28 mouse cellular contexts compared by ENCODE assay signal in the genomic region with DNA sequence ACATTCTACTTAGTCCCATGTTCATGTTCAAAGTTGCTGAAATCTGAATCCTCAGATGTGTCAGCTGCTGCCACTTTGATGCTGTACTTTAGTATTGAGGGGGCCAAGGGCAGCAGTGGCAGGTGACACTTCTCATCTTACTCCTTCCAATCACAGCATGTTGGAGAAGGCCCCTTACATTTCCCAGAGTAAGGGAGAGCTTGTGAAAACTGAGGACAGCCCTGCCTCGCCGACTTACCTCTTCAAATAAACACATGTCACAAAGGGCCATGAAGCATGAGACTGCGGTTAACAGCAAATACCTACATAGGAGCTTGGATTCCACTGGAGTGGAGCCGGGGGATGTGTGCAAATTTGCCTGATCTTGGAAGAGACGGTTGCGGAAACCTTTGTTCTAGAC.
A peak's percentile ranks its signal among the peaks of the same experiment; 100 is the strongest.
DNase-seq lines count a peak whose midpoint lies in the region; ATAC-seq and TF ChIP-seq lines count a peak whose summit lies in the region.
"Had no signal": no experiment of that assay in that cellular context is flagged by ENCODE, and none has a peak within 500 bp of the region (broad histone marks: within the 10 kb centered on the region; RNA-seq: fewer than 3 reads in every experiment).

No protein-coding gene starts in this region.

- H3K9ac ChIP-seq in forebrain, embryonic 13.5 days: no peak overlapping the region
- no peak overlapping the region for H3K9ac ChIP-seq in forebrain, embryonic 12.5 days
- H3K9ac ChIP-seq in limb, embryonic 12.5 days (replicated peaks): no peak overlapping the region
- H3K9ac ChIP-seq in embryonic facial prominence, embryonic 15.5 days: no peak overlapping the region
- H3K9ac ChIP-seq: embryonic facial prominence, embryonic 13.5 days; forebrain, embryonic 15.5 days; heart, embryonic 13.5 days; hindbrain, embryonic 14.5 days had no signal

- H3K4me2 ChIP-seq in forebrain, embryonic 13.5 days: no peak overlapping the region
- H3K4me2 ChIP-seq in forebrain, embryonic 12.5 days: no peak overlapping the region
- no peak overlapping the region for H3K4me2 ChIP-seq in limb, embryonic 12.5 days
- H3K4me2 ChIP-seq in embryonic facial prominence, embryonic 15.5 days (replicated peaks): no peak overlapping the region
- H3K4me2 ChIP-seq: embryonic facial prominence, embryonic 13.5 days; heart, embryonic 13.5 days; hindbrain, embryonic 14.5 days; liver, embryonic 11.5 days had no signal

- no peak for TF ChIP-seq POLR2A in brain, embryonic 14.5 days (IDR thresholded peaks at IDR 0.05; ENCODE audit: borderline replicate concordance, extremely low read depth, insufficient read depth, insufficient read length, poor library complexity, severe bottlenecking)

- 0 out of 2 replicates have a peak, but pooled peaks have one; percentile 29 for ATAC-seq in forebrain, embryonic 13.5 days
- ATAC-seq in forebrain, embryonic 12.5 days (ENCODE audit: low FRiP score): no peak
- peak; percentile 31; the same call in 1 of the 2 replicates for ATAC-seq in limb, embryonic 12.5 days (ENCODE audit: insufficient number of reproducible peaks, insufficient read depth, low FRiP score, low TSS enrichment, low read depth)
- 0 out of 2 replicates have a peak, but pooled peaks have one; percentile 47 for ATAC-seq in embryonic facial prominence, embryonic 15.5 days (ENCODE audit: insufficient number of reproducible peaks, low FRiP score, low TSS enrichment, low read depth)
- ATAC-seq: intestine, postnatal 0 days had no signal

- H3K27me3 ChIP-seq in forebrain, embryonic 13.5 days: peaks cover 39% of the 10 kb centered on the region
- H3K27me3 ChIP-seq in forebrain, embryonic 12.5 days: peaks cover 48% of the 10 kb centered on the region
- no peaks in the 10 kb centered on the region for H3K27me3 ChIP-seq in limb, embryonic 12.5 days
- no peaks in the 10 kb centered on the region for H3K27me3 ChIP-seq in limb, embryonic 10.5 days (ENCODE audit: low read depth, poor library complexity, severe bottlenecking)
- H3K27me3 ChIP-seq in embryonic facial prominence, embryonic 15.5 days: no peaks in the 10 kb centered on the region
- H3K27me3 ChIP-seq: embryonic facial prominence, embryonic 13.5 days; heart, embryonic 13.5 days had no signal

- H3K4me3 ChIP-seq in forebrain, embryonic 13.5 days: no peak overlapping the region
- no peak overlapping the region for H3K4me3 ChIP-seq in forebrain, embryonic 12.5 days (replicated peaks)
- no peak overlapping the region for H3K4me3 ChIP-seq in limb, embryonic 12.5 days (replicated peaks)
- no peak overlapping the region for H3K4me3 ChIP-seq in limb, embryonic 10.5 days
- no peak overlapping the region for H3K4me3 ChIP-seq in embryonic facial prominence, embryonic 15.5 days (replicated peaks)
- H3K4me3 ChIP-seq: embryonic facial prominence, embryonic 13.5 days; forebrain, embryonic 15.5 days; gastrocnemius, adult 2 months; heart, adult 2 months; heart, embryonic 13.5 days had no signal

- 46% methylated on average over 6 of the region's 6 CpGs for WGBS in forebrain, embryonic 13.5 days
- 59% methylated on average over 6 of the region's 6 CpGs for WGBS in forebrain, embryonic 12.5 days
- 58% methylated on average over 6 of the region's 6 CpGs for WGBS in limb, embryonic 12.5 days
- WGBS in limb, embryonic 10.5 days: 65% methylated on average over 6 of the region's 6 CpGs
- 62% methylated on average over 6 of the region's 6 CpGs for WGBS in embryonic facial prominence, embryonic 15.5 days

- no peaks in the 10 kb centered on the region for H3K36me3 ChIP-seq in forebrain, embryonic 13.5 days (ENCODE audit: poor library complexity, severe bottlenecking)
- H3K36me3 ChIP-seq in forebrain, embryonic 12.5 days (replicated peaks): no peaks in the 10 kb centered on the region
- no peaks in the 10 kb centered on the region for H3K36me3 ChIP-seq in limb, embryonic 12.5 days
- no peaks in the 10 kb centered on the region for H3K36me3 ChIP-seq in limb, embryonic 10.5 days
- H3K36me3 ChIP-seq in embryonic facial prominence, embryonic 15.5 days: no peaks in the 10 kb centered on the region
- H3K36me3 ChIP-seq: embryonic facial prominence, embryonic 13.5 days; forebrain, embryonic 15.5 days; G1E; heart, embryonic 13.5 days had no signal

- no peak overlapping the region; the same call in 1 of the 2 replicates for H3K27ac ChIP-seq in forebrain, embryonic 13.5 days
- H3K27ac ChIP-seq in forebrain, embryonic 12.5 days: no peak overlapping the region; the same call in 1 of the 2 replicates
- H3K27ac ChIP-seq in limb, embryonic 12.5 days: no peak overlapping the region
- no peak overlapping the region for H3K27ac ChIP-seq in limb, embryonic 10.5 days
- H3K27ac ChIP-seq in embryonic facial prominence, embryonic 15.5 days (replicated peaks): no peak overlapping the region
- H3K27ac ChIP-seq: embryonic facial prominence, embryonic 13.5 days; forebrain, embryonic 15.5 days; gastrocnemius, adult 2 months; heart, adult 2 months; heart, embryonic 13.5 days; hindbrain, embryonic 14.5 days had no signal

- no peaks in the 10 kb centered on the region for H3K9me3 ChIP-seq in forebrain, embryonic 13.5 days (replicated peaks)
- no peaks in the 10 kb centered on the region for H3K9me3 ChIP-seq in forebrain, embryonic 12.5 days
- H3K9me3 ChIP-seq in limb, embryonic 12.5 days: no peaks in the 10 kb centered on the region
- no peaks in the 10 kb centered on the region for H3K9me3 ChIP-seq in limb, embryonic 10.5 days (replicated peaks)
- H3K9me3 ChIP-seq in embryonic facial prominence, embryonic 15.5 days (replicated peaks): no peaks in the 10 kb centered on the region
- H3K9me3 ChIP-seq: embryonic facial prominence, embryonic 13.5 days; forebrain, embryonic 15.5 days; G1E; heart, embryonic 13.5 days had no signal

- TF ChIP-seq CTCF in brain, embryonic 14.5 days (IDR thresholded peaks at IDR 0.05; ENCODE audit: borderline replicate concordance, extremely low read depth, insufficient read depth, insufficient read length): no peak

- no peak for DNase-seq in limb, embryonic 10.5 days (ENCODE audit: low spot score)
- peak; percentile 32 for DNase-seq in brain, embryonic 14.5 days (ENCODE audit: low read depth)
- DNase-seq in urinary bladder, postnatal 10 days (ENCODE audit: low spot score): no peak
- no peak for DNase-seq in adrenal gland, adult 2 months
- DNase-seq: adrenal gland, postnatal 25 days; cerebellum, adult 18-20 months; cerebellum, postnatal 10 days; gastrocnemius, adult 2 months; gastrocnemius, postnatal 36 days; heart, adult 2 months; heart, postnatal 10 days; kidney, adult 9 months; kidney, postnatal 4 days; layer of hippocampus, postnatal 36 days; lung, postnatal 36 days; midbrain, embryonic 14.5 days; thymus, postnatal 4 days had no signal

- peaks cover 19% of the 10 kb centered on the region for H3K4me1 ChIP-seq in forebrain, embryonic 13.5 days
- peaks cover 21% of the 10 kb centered on the region for H3K4me1 ChIP-seq in forebrain, embryonic 12.5 days
- H3K4me1 ChIP-seq in limb, embryonic 12.5 days (replicated peaks): peaks cover 4% of the 10 kb centered on the region; the same call in 1 of the 2 replicates
- peaks cover 20% of the 10 kb centered on the region for H3K4me1 ChIP-seq in limb, embryonic 10.5 days
- H3K4me1 ChIP-seq in embryonic facial prominence, embryonic 15.5 days: 0 out of 2 replicates have a peak, but pooled peaks cover 6% of the 10 kb centered on the region
- H3K4me1 ChIP-seq: embryonic facial prominence, embryonic 13.5 days had no signal
